Comparison of ENCODE assay signal across 8 mouse cellular contexts in genomic region chr19:4961928-4962601, GRCm38 (mm10). TPM values are rescaled to one million over a fixed set of nuclear protein-coding genes. Genes with fewer than 3 reads are reported as not detected.
DNase-seq lines count a peak whose midpoint lies in the region; ATAC-seq and TF ChIP-seq lines count a peak whose summit lies in the region.

Mrpl11 (plus strand) TSS chr19:4962147.

- WGBS in hindbrain, embryonic 13.5 days: under 1% methylated on average over 34 of the region's 34 CpGs

- no peaks in the 10 kb centered on the region for H3K9me3 ChIP-seq in hindbrain, embryonic 13.5 days

- peaks cover 29% of the 10 kb centered on the region for H3K36me3 ChIP-seq in hindbrain, embryonic 13.5 days

- H3K4me2 ChIP-seq in hindbrain, embryonic 13.5 days: peak within 1 kb of the TSS; percentile 73

- in situ Hi-C loops in Patski (cut with MboI; ENCODE audit: low pct_unique_long_range_greater_than_20kb): loop anchor here (25.0 kb wide), 1 partner anchor 325 kb away; the partner anchor contains the start of gene Rce1

- POLR2A ChIA-PET in Patski (lab: Charles Lee): interaction anchor here (0.8 to 1.0 kb wide), 3 partner anchors 34 to 470 kb away, joined by 3 to 4 read pairs (median 3); partner anchors contain the start of gene Dpp3

- no peaks in the 10 kb centered on the region for H3K27me3 ChIP-seq in Patski
- peaks cover 6% of the 10 kb centered on the region; the same call in 1 of the 2 replicates for H3K27me3 ChIP-seq in hindbrain, embryonic 13.5 days

- peaks cover 8% of the 10 kb centered on the region for H3K4me1 ChIP-seq in hindbrain, embryonic 13.5 days (replicated peaks)

- peak within 1 kb of the TSS; percentile 90 for H3K27ac ChIP-seq in hindbrain, embryonic 13.5 days

- peak; percentile 77 for DNase-seq in Patski (ENCODE audit: low read depth, low spot score)
- peak; percentile 89 to 93 for DNase-seq in cerebellum, postnatal 14 days
- DNase-seq in frontal cortex, postnatal 14 days (ENCODE audit: low spot score in 2 of 2): peak; percentile 84
- DNase-seq in layer of hippocampus, postnatal 25 days (ENCODE audit: extremely low spot score in 1 of 2, low spot score in 1 of 2): peak; percentile 74 to 82
- peak; percentile 93 for DNase-seq in lung, postnatal 25 days (ENCODE audit: low spot score)
- peak; percentile 95 for DNase-seq in retina, embryonic 14.5 days (ENCODE audit: low spot score)
- DNase-seq in thymus, postnatal 4 days: peak; percentile 89

- peak within 1 kb of the TSS; percentile 88 for H3K4me3 ChIP-seq in hindbrain, embryonic 13.5 days

- CTCF ChIA-PET in Patski (lab: Charles Lee): interaction anchor here (0.6 to 3.1 kb wide), 16 partner anchors 11 to 339 kb away, joined by 3 to 11 read pairs (median 4); partner anchors contain the start of gene Dpp3

- ATAC-seq in Patski: peak; percentile 75
- ATAC-seq in hindbrain, embryonic 13.5 days (ENCODE audit: low FRiP score): peak; percentile 96

- H3K9ac ChIP-seq in hindbrain, embryonic 13.5 days: peak within 1 kb of the TSS; percentile 85

- peak; percentile 97 for TF ChIP-seq CTCF in Patski (IDR thresholded peaks at IDR 0.05)

RNA-seq across cellular contexts. Expression of gene Mrpl11, which starts in this region (rescaled TPM):
- 106 TPM for polyA plus RNA-seq in Patski (2021)
- polyA plus RNA-seq in hindbrain, embryonic 13.5 days (2015; fragmentation: Nextera tagmentation; extraction: Ambion mirVana): 105 and 115 TPM in 2 replicates
- 10 to 100 TPM; 60.5 to 71.1 TPM for total RNA-seq in layer of hippocampus, postnatal 25 days (2021)

Comparison
In these comparisons a context has a peak if more than half of its experiments do, and no peak if none do; other contexts are left out.
1. Peak in every context shown above with its lines: DNase-seq, ATAC-seq, H3K4me3 ChIP-seq and H3K27ac ChIP-seq.